In the genomic region with DNA sequence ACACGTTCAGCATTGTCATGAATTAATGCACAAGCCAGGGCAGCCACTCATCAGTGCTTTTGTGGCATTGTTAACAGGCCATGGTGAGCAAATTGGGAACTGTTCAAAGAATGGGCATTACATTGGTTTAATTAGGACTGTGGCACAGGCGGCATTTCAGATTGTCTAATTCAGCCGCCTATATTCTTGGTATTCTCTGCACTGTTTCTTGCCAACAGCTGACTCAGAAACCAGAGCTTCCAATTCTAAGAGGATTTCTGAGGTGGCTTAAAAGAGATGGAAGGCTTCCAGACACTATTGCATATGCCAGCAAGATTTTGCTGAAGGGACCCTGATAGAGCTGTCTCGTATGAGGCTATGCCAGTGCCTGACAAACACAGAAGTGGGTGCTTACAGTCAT, we compare ENCODE assay signal across 25 mouse cellular contexts. TPM values are rescaled to one million over a fixed set of nuclear protein-coding genes. Genes with fewer than 3 reads are reported as not detected.
DNase-seq lines count a peak whose midpoint lies in the region; ATAC-seq and TF ChIP-seq lines count a peak whose summit lies in the region.
"Had no signal": no experiment of that assay in that cellular context is flagged by ENCODE, and none has a peak within 500 bp of the region (broad histone marks: within the 10 kb centered on the region; RNA-seq: fewer than 3 reads in every experiment).

No protein-coding gene starts in this region.

- H3K9me3 ChIP-seq in hindbrain, embryonic 12.5 days (replicated peaks): no peaks in the 10 kb centered on the region
- H3K9me3 ChIP-seq: heart, embryonic 13.5 days; hindbrain, embryonic 15.5 days; intestine, embryonic 15.5 days; limb, embryonic 13.5 days; liver, embryonic 13.5 days; neural tube, embryonic 15.5 days had no signal

- no peak overlapping the region for H3K4me2 ChIP-seq in hindbrain, embryonic 12.5 days (replicated peaks)
- H3K4me2 ChIP-seq: heart, embryonic 13.5 days; hindbrain, embryonic 15.5 days; intestine, embryonic 15.5 days; limb, embryonic 13.5 days; liver, embryonic 13.5 days; lung, embryonic 14.5 days; neural tube, embryonic 15.5 days had no signal

- H3K4me3 ChIP-seq in olfactory bulb, adult 2 months (ENCODE audit: insufficient read depth, low read depth, low read length): no peak overlapping the region
- H3K4me3 ChIP-seq in hindbrain, embryonic 12.5 days: no peak overlapping the region
- H3K4me3 ChIP-seq: heart, embryonic 13.5 days; hindbrain, embryonic 15.5 days; intestine, embryonic 15.5 days; limb, embryonic 13.5 days; liver, embryonic 13.5 days; neural tube, embryonic 15.5 days had no signal

- TF ChIP-seq POLR2A in olfactory bulb, adult 2 months (IDR thresholded peaks at IDR 0.05; ENCODE audit: insufficient read depth, low read depth, low read length): no peak

- WGBS in olfactory bulb, adult 2 months: 28% methylated on average over 4 of the region's 4 CpGs
- 92% methylated on average over 4 of the region's 4 CpGs for WGBS in hindbrain, embryonic 12.5 days

- peak; percentile 68 for ATAC-seq in frontal cortex, adult (ENCODE audit: low TSS enrichment)
- no peak for ATAC-seq in hindbrain, embryonic 12.5 days (ENCODE audit: low FRiP score)
- ATAC-seq: intestine, embryonic 15.5 days; midbrain, embryonic 16.5 days had no signal

- peak overlapping the region; percentile 25; the same call in 1 of the 2 replicates for H3K27ac ChIP-seq in olfactory bulb, adult 2 months (ENCODE audit: insufficient read depth, low read depth, low read length)
- no peak overlapping the region for H3K27ac ChIP-seq in hindbrain, embryonic 12.5 days
- H3K27ac ChIP-seq: heart, embryonic 13.5 days; hindbrain, embryonic 15.5 days; intestine, embryonic 15.5 days; limb, embryonic 13.5 days; liver, embryonic 13.5 days; neural tube, embryonic 15.5 days had no signal

- H3K9ac ChIP-seq in hindbrain, embryonic 12.5 days: no peak overlapping the region
- H3K9ac ChIP-seq: heart, embryonic 13.5 days; hindbrain, embryonic 15.5 days; intestine, embryonic 15.5 days; limb, embryonic 13.5 days; liver, embryonic 13.5 days; lung, embryonic 14.5 days; neural tube, embryonic 15.5 days had no signal

- no peak for DNase-seq in frontal cortex, postnatal 25 days (ENCODE audit: low spot score in 2 of 2)
- peak; percentile 11 for DNase-seq in retina, postnatal 7 days (ENCODE audit: low read depth, low spot score)
- no peak for DNase-seq in retina, embryonic 14.5 days (ENCODE audit: low spot score)
- DNase-seq in NIH3T3 (ENCODE audit: low read depth): peak; percentile 38
- DNase-seq: adrenal gland, adult 2 months; B cell, adult 2 months; cerebellum, adult 9-11 months; embryo, embryonic 11 days; heart, adult 18-20 months; kidney, adult 9 months; kidney, postnatal 25 days; liver, embryonic 13.5 days; lung, embryonic 14.5 days; lung, postnatal 36 days; thymus, adult 18-20 months had no signal

- no peaks in the 10 kb centered on the region for H3K4me1 ChIP-seq in olfactory bulb, adult 2 months (ENCODE audit: control insufficient read depth, insufficient read depth, low read length)
- H3K4me1 ChIP-seq in hindbrain, embryonic 12.5 days: no peaks in the 10 kb centered on the region
- H3K4me1 ChIP-seq: heart, embryonic 13.5 days; hindbrain, embryonic 15.5 days; intestine, embryonic 15.5 days; limb, embryonic 13.5 days; liver, embryonic 13.5 days; neural tube, embryonic 15.5 days had no signal

- peaks cover 49% of the 10 kb centered on the region for H3K36me3 ChIP-seq in hindbrain, embryonic 12.5 days
- H3K36me3 ChIP-seq: heart, embryonic 13.5 days; intestine, embryonic 15.5 days; limb, embryonic 13.5 days; liver, embryonic 13.5 days had no signal

- H3K27me3 ChIP-seq in hindbrain, embryonic 12.5 days: no peaks in the 10 kb centered on the region
- H3K27me3 ChIP-seq: heart, embryonic 13.5 days; hindbrain, embryonic 15.5 days; intestine, embryonic 15.5 days; limb, embryonic 13.5 days; liver, embryonic 13.5 days; neural tube, embryonic 15.5 days had no signal

- TF ChIP-seq CTCF in olfactory bulb, adult 2 months (IDR thresholded peaks at IDR 0.05; ENCODE audit: insufficient read depth, low read depth, low read length): no peak

RNA-seq across cellular contexts. Expression of gene Gm49353, which starts 21.9 kb away (rescaled TPM):
- polyA plus RNA-seq in olfactory bulb, adult 2 months (2012; ENCODE audit: insufficient read depth, insufficient read length, low replicate concordance, missing spikeins): not detected in 2 replicates
- 5.2 and 6.7 TPM in 2 replicates for polyA plus RNA-seq in hindbrain, embryonic 12.5 days (2016; fragmentation: Nextera tagmentation; extraction: Ambion mirVana)
- polyA plus RNA-seq: adrenal gland, adult 2 months; heart, embryonic 13.5 days; intestine, embryonic 15.5 days; limb, embryonic 13.5 days; liver, embryonic 13.5 days; lung, embryonic 14.5 days; spleen, adult 2 months had no signal

RNA-seq across cellular contexts. Expression of gene Soga3, which starts 33.2 kb away (rescaled TPM):
- not detected in 2 replicates for polyA plus RNA-seq in olfactory bulb, adult 2 months (2012; ENCODE audit: insufficient read depth, insufficient read length, low replicate concordance, missing spikeins)
- polyA plus RNA-seq in hindbrain, embryonic 12.5 days (2016; fragmentation: Nextera tagmentation; extraction: Ambion mirVana): 72.8 and 90.4 TPM in 2 replicates
- polyA plus RNA-seq: spleen, adult 2 months had no signal

RNA-seq across cellular contexts. Expression of gene 9330159F19Rik, which starts 34.5 kb away (rescaled TPM):
- polyA plus RNA-seq in olfactory bulb, adult 2 months (2012; ENCODE audit: insufficient read depth, insufficient read length, low replicate concordance, missing spikeins): not detected in 2 replicates
- polyA plus RNA-seq in hindbrain, embryonic 12.5 days (2016; fragmentation: Nextera tagmentation; extraction: Ambion mirVana): 13.5 TPM in 2 replicates
- polyA plus RNA-seq: spleen, adult 2 months had no signal

Comparison
In these comparisons a context has a peak if more than half of its experiments do, and no peak if none do; other contexts are left out.
1. DNase-seq: peak in retina, postnatal 7 days (single experiment) and NIH3T3 (single experiment); none in frontal cortex, postnatal 25 days (0 of 2) and retina, embryonic 14.5 days (single experiment).